ENCODE assay signal across 21 mouse cellular contexts in the genomic region with DNA sequence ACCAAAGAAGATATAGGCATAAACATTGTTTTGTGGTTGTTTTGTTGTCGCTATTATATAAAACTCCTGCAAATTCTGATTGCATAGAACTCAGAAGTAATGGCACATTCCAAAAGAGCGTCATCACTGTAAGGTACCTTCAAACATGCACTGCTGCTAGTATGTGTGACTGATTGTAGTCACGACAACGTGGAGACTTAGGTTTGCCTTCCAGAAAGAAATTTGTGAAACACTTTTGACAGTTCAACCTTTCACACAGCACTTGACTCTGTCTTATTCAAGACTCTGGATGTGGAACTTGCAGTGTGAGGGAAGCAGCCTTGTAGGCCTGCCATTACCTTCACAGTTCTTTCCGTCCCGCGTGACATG.
"Had no signal": no experiment of that assay in that cellular context is flagged by ENCODE, and none has a peak within 500 bp of the region (broad histone marks: within the 10 kb centered on the region; RNA-seq: fewer than 3 reads in every experiment).

No protein-coding gene starts in this region.

- H3K4me1 ChIP-seq: kidney, embryonic 15.5 days; limb, embryonic 12.5 days; limb, embryonic 15.5 days had no signal

- H3K27me3 ChIP-seq: kidney, embryonic 15.5 days; limb, embryonic 12.5 days; limb, embryonic 15.5 days had no signal

- H3K27ac ChIP-seq: kidney, embryonic 15.5 days; limb, embryonic 12.5 days; limb, embryonic 15.5 days; liver, embryonic 14.5 days; stomach, postnatal 0 days had no signal

- ATAC-seq: liver, postnatal 0 days had no signal

- H3K9me3 ChIP-seq: kidney, embryonic 15.5 days; limb, embryonic 12.5 days; limb, embryonic 15.5 days; megakaryocyte, embryonic 14.5 days had no signal

- DNase-seq: kidney, adult 8-10 months; kidney, postnatal 10 days; kidney, postnatal 36 days; left cerebral cortex, postnatal 4 days; liver, postnatal 0 days; lung, embryonic 14.5 days; lung, postnatal 14 days; midbrain, embryonic 14.5 days; right cerebral cortex, postnatal 14 days; right cerebral cortex, postnatal 4 days; thymus, adult 2 months; thymus, postnatal 14 days; thymus, postnatal 4 days had no signal

- H3K4me2 ChIP-seq: kidney, embryonic 15.5 days; limb, embryonic 12.5 days; limb, embryonic 15.5 days; liver, embryonic 11.5 days; lung, embryonic 14.5 days; midbrain, embryonic 11.5 days had no signal

- H3K4me3 ChIP-seq: kidney, embryonic 15.5 days; limb, embryonic 12.5 days; limb, embryonic 15.5 days; megakaryocyte, embryonic 14.5 days had no signal

- H3K9ac ChIP-seq: kidney, embryonic 15.5 days; limb, embryonic 12.5 days; limb, embryonic 15.5 days; liver, embryonic 14.5 days; liver, postnatal 0 days; lung, embryonic 14.5 days had no signal
